Mouse (Mus musculus): ENCODE results near the gene Dhrs3.

GRCm38 (mm10) chr4:144917101-144917500 is 24.5 kb downstream of the Dhrs3 start:
- no peak for TF ChIP-seq CTCF (IDR thresholded peaks at IDR 0.05; ENCODE audit: control insufficient read depth, insufficient read depth, low read length)
- no peak for TF ChIP-seq POLR2A (IDR thresholded peaks at IDR 0.05; ENCODE audit: borderline replicate concordance, control insufficient read depth, low read depth, low read length)

Data from bone marrow, adult 2 months (tissue).